Mouse (Mus musculus): ENCODE results near the gene Dmd.

Dmd gene

GRCm38 (mm10) chrX:85048141-85049110, 2099.8 kb downstream of the Dmd start:
- DNase-seq (ENCODE audit: low spot score in 2 of 2), result peak; percentile 51 to 58

- DNase-seq (ENCODE audit: low spot score in 2 of 2), result peak in 1 of 2 experiments; percentile 22
These were observed 2100.9 kb downstream of the Dmd start for GRCm38 (mm10) chrX:85049593-85049992.

GRCm38 (mm10) chrX:85073602-85074001, 2124.9 kb downstream of the Dmd start:
- no peak for DNase-seq (ENCODE audit: low spot score in 2 of 2)

GRCm38 (mm10) chrX:85076845-85077244, 2128.2 kb downstream of the Dmd start:
- peak; percentile 23 to 26 for DNase-seq (ENCODE audit: low spot score in 2 of 2)

GRCm38 (mm10) chrX:85077605-85078004, 2128.9 kb downstream of the Dmd start:
- no peak for DNase-seq (ENCODE audit: low spot score in 2 of 2)

- no peak for DNase-seq (ENCODE audit: low spot score in 2 of 2)
These were observed 2130.5 kb downstream of the Dmd start for GRCm38 (mm10) chrX:85079174-85079573.

GRCm38 (mm10) chrX:85084237-85085153, 2135.8 kb downstream of the Dmd start:
- peak in 1 of 2 experiments; percentile 31 for DNase-seq (ENCODE audit: low spot score in 2 of 2)

GRCm38 (mm10) chrX:85089506-85089905, 2140.8 kb downstream of the Dmd start:
- DNase-seq (ENCODE audit: low spot score in 2 of 2), result no peak

GRCm38 (mm10) chrX:85093354-85093753, 2144.7 kb downstream of the Dmd start:
- DNase-seq (ENCODE audit: low spot score in 2 of 2), result no peak

GRCm38 (mm10) chrX:85098691-85099090, 2150.0 kb downstream of the Dmd start:
- no peak for DNase-seq (ENCODE audit: low spot score in 2 of 2)

GRCm38 (mm10) chrX:85112418-85112817, 2163.7 kb downstream of the Dmd start:
- no peak for DNase-seq (ENCODE audit: low spot score in 2 of 2)

- no peak for DNase-seq (ENCODE audit: low spot score in 2 of 2)
These were observed 2184.0 kb downstream of the Dmd start for GRCm38 (mm10) chrX:85132706-85133105.

GRCm38 (mm10) chrX:85137293-85137692, 2188.6 kb downstream of the Dmd start:
- DNase-seq (ENCODE audit: low spot score in 2 of 2), result no peak

GRCm38 (mm10) chrX:85171264-85171663, 2222.6 kb downstream of the Dmd start:
- no peak for DNase-seq (ENCODE audit: low spot score in 2 of 2)

- no peak for DNase-seq (ENCODE audit: low spot score in 2 of 2)
These were observed 2238.9 kb downstream of the Dmd start for GRCm38 (mm10) chrX:85187565-85187964.

GRCm38 (mm10) chrX:85193856-85194255, 2245.2 kb downstream of the Dmd start:
- DNase-seq (ENCODE audit: low spot score in 2 of 2), result no peak

GRCm38 (mm10) chrX:85197688-85198087, 2249.0 kb downstream of the Dmd start:
- no peak for DNase-seq (ENCODE audit: low spot score in 2 of 2)

GRCm38 (mm10) chrX:85199398-85199797, 2250.7 kb downstream of the Dmd start:
- DNase-seq (ENCODE audit: low spot score in 2 of 2), result no peak

GRCm38 (mm10) chrX:85207001-85207400, 2258.3 kb downstream of the Dmd start:
- DNase-seq (ENCODE audit: low spot score in 2 of 2), result no peak

GRCm38 (mm10) chrX:85226883-85227282, 2278.2 kb downstream of the Dmd start:
- no peak for DNase-seq (ENCODE audit: low spot score in 2 of 2)

GRCm38 (mm10) chrX:85249379-85249778, 2300.7 kb downstream of the Dmd start, which contains the start of gene Fthl17a:
Gene Fthl17a (plus strand): TSS chrX:85249679.
- no peak for DNase-seq (ENCODE audit: low spot score in 2 of 2)
